Mouse (Mus musculus) embryonic facial prominence, embryonic 12.5 days (tissue): ENCODE results near the gene Ppm1l. TPM values are rescaled to one million over a fixed set of nuclear protein-coding genes. Genes with fewer than 3 reads are reported as not detected.

Source experiments
- ATAC-seq: fragments of 200-750 bp; cut with Nextera tagmentation; 2 replicates; pipeline ENCODE4 v1.8.0; 2017; ENCODE audit not compliant: insufficient number of reproducible peaks, insufficient read depth, low FRiP score, low TSS enrichment
- H3K27ac ChIP-seq: fragments of 300-500 bp; sonication (generic); 2 replicates; pipeline ENCODE4 v1.5.1; 2016; ENCODE audit warnings: mild to moderate bottlenecking
- H3K27me3 ChIP-seq: fragments of 300-500 bp; sonication (generic); 2 replicates; pipeline ENCODE4 v1.6.1; 2016; ENCODE audit warnings: mild to moderate bottlenecking, moderate library complexity
- H3K36me3 ChIP-seq: fragments of 300-500 bp; sonication (generic); 2 replicates; pipeline ENCODE4 v1.6.1; 2016; ENCODE audit warnings: mild to moderate bottlenecking
- H3K4me1 ChIP-seq: fragments of 300-500 bp; sonication (generic); 2 replicates; pipeline ENCODE4 v1.6.1; 2016
- H3K4me2 ChIP-seq: fragments of 300-500 bp; sonication (generic); replicated peaks from 2 replicates; pipeline ENCODE4 v1.6.1; 2016; ENCODE audit warnings: mild to moderate bottlenecking, moderate library complexity
- H3K4me3 ChIP-seq: fragments of 300-500 bp; sonication (generic); 2 replicates; pipeline ENCODE4 v1.5.1; 2016; ENCODE audit warnings: mild to moderate bottlenecking
- H3K9ac ChIP-seq: fragments of 300-500 bp; sonication (generic); 2 replicates; pipeline ENCODE4 v1.6.1; 2016; ENCODE audit warnings: mild to moderate bottlenecking, moderate library complexity
- H3K9me3 ChIP-seq: fragments of 300-500 bp; sonication (generic); 2 replicates; pipeline ENCODE4 v1.6.1; 2016; ENCODE audit warnings: mild to moderate bottlenecking, moderate library complexity
- WGBS: fragments of 180-500 bp; shearing (Covaris S2); methylation state at CpG from one replicate; pipeline ENCODE4 v1.1.7; 2016; 5-methylcytosine and 5-hydroxymethylcytosine counted together
- polyA plus RNA-seq: library from polyadenylated mRNA; unstranded; fragments of >200 nt; fragmentation: Nextera tagmentation; extraction: Ambion mirVana; gene quantifications from 2 replicates; pipeline ENCODE4 v1.2.1, GENCODE M21; 2016

Gene Ppm1l
- polyA plus RNA-seq, 1 experiment from 2014 or later, result 11.9 TPM

DNA sequence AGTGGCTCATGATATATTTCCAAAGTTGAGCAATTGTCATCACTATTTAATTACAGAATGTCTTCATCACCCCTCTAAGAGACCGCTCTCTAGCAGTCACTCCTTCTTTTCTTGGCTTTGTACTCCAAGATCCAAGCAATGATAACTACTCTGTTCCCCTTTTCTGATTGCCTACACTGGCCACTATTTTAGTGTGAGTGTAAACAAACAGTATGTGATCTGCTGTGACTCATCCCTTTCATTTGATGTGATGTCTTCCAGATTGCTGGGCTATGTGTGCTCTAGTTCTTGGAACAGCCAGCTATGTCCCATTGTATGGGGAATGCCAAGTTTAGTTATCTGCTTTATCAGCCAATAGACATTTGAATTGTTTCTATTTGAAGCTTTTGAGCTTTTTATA, 210.7 kb downstream of the Ppm1l start:
- Histone ChIP-seq H3K9ac (no peak overlapping the region), H3K9me3 (no peaks in the 10 kb centered on the region), H3K27me3 (no peaks in the 10 kb centered on the region), H3K4me3 (no peak overlapping the region), H3K4me2 (no peak overlapping the region), H3K36me3 (no peaks in the 10 kb centered on the region), H3K27ac (no peak overlapping the region), H3K4me1 (no peaks in the 10 kb centered on the region; the same call in 1 of the 2 replicates)
- 94% methylated on average over 1 of the region's 1 CpGs for WGBS
- no peak for ATAC-seq

DNA sequence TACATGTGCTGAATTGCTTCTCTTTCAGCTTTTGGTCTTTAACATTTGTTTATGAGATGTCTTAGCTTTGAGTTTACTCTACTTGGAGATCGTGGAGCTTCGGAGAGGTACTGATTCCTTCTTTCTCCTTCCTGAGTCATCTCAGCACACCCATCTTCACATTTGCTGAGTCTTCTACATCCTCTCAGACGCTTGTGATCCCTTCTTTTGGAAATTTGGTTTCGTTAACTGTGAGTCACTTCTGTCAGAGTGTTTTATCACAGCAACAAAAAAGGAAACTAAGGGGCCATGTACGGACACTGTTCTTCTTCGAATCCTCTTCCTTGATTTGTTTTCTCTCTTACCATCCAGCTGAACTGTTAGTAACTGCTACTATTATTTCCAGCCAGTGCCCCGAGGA, 212.9 kb downstream of the Ppm1l start:
- WGBS, result 77% methylated on average over 7 of the region's 7 CpGs
- Histone ChIP-seq H3K27me3 (no peaks in the 10 kb centered on the region), H3K27ac (no peak overlapping the region), H3K4me2 (no peak overlapping the region), H3K4me1 (no peaks in the 10 kb centered on the region; the same call in 1 of the 2 replicates), H3K9me3 (no peaks in the 10 kb centered on the region), H3K9ac (no peak overlapping the region), H3K36me3 (no peaks in the 10 kb centered on the region), H3K4me3 (no peak overlapping the region)
- ATAC-seq, result no peak

DNA sequence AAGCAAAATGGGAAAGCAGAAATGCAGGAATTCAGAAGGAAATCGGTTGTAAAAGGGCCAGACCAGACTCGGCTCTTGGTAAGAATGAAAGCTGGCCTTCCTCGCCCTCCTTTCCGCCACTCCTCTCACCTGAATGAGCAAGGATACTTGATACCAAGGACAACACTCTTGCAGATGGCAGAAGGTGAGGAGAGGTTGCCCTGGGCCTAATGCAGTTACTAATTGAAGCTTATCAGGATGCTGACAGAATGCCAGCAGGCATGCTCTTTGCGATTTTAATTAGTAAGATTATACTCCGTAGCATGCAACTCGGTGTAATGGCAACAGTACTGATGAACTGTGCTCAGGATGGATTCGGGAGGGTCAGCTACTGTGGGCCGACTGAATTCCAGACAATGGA, 214.8 kb downstream of the Ppm1l start:
- Histone ChIP-seq H3K27me3 (no peaks in the 10 kb centered on the region), H3K4me1 (no peaks in the 10 kb centered on the region; the same call in 1 of the 2 replicates), H3K36me3 (no peaks in the 10 kb centered on the region), H3K9me3 (no peaks in the 10 kb centered on the region), H3K4me3 (no peak overlapping the region), H3K27ac (no peak overlapping the region), H3K4me2 (no peak overlapping the region), H3K9ac (no peak overlapping the region)
- 73% methylated on average over 9 of the region's 9 CpGs for WGBS
- ATAC-seq, result no peak

DNA sequence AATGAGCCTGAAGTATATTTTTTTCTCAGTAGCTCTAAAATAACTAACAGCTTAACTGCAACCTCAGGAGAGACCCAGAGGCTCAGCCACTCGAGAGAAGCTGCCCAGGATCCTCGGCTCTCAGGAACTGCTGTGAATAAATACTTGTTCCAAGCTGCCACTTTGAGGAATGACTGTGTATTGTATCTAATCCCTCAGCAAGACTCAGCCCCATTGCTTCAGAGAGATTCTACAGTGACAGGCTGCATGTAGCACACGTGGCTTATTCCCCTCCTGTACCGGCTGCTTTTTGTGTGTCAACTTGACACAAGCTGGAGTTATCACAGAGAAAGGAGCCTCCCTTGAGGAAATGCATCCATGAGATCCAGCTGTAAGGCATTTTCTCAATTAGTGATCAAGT, 216.0 kb downstream of the Ppm1l start:
- no peak overlapping the region for H3K27ac ChIP-seq
- peaks cover 6% of the 10 kb centered on the region; the same call in 1 of the 2 replicates for H3K4me1 ChIP-seq
- H3K27me3 ChIP-seq, result no peaks in the 10 kb centered on the region
- no peaks in the 10 kb centered on the region for H3K9me3 ChIP-seq
- H3K4me3 ChIP-seq, result no peak overlapping the region
- ATAC-seq, result no peak
- WGBS, result 44% methylated on average over 4 of the region's 4 CpGs
- H3K36me3 ChIP-seq, result no peaks in the 10 kb centered on the region
- H3K9ac ChIP-seq, result no peak overlapping the region
- no peak overlapping the region for H3K4me2 ChIP-seq

DNA sequence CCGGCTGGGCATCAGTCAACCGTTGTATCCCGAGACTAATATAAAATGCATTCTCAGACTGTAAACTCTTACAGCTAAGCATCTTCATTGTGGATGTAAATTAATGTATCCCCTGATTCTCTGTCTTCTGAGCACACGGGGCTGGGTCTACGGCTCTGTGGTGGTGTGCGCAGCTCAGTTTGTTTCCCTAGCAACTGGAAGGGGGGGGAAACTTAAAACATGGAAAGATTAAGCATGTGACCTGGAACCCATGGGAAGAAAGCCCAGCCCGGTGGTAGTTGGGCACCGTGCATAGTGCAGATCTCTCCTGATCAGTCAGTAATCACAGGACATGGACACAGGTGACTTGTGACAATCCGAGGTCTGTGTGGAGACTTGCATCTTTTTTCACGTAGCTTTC, 218.8 kb downstream of the Ppm1l start:
- Histone ChIP-seq H3K36me3 (no peaks in the 10 kb centered on the region), H3K4me3 (no peak overlapping the region), H3K9ac (no peak overlapping the region), H3K4me2 (no peak overlapping the region), H3K4me1 (peaks cover 6% of the 10 kb centered on the region; the same call in 1 of the 2 replicates), H3K27me3 (no peaks in the 10 kb centered on the region), H3K9me3 (no peaks in the 10 kb centered on the region), H3K27ac (no peak overlapping the region)
- ATAC-seq, result no peak
- 86% methylated on average over 10 of the region's 10 CpGs for WGBS

DNA sequence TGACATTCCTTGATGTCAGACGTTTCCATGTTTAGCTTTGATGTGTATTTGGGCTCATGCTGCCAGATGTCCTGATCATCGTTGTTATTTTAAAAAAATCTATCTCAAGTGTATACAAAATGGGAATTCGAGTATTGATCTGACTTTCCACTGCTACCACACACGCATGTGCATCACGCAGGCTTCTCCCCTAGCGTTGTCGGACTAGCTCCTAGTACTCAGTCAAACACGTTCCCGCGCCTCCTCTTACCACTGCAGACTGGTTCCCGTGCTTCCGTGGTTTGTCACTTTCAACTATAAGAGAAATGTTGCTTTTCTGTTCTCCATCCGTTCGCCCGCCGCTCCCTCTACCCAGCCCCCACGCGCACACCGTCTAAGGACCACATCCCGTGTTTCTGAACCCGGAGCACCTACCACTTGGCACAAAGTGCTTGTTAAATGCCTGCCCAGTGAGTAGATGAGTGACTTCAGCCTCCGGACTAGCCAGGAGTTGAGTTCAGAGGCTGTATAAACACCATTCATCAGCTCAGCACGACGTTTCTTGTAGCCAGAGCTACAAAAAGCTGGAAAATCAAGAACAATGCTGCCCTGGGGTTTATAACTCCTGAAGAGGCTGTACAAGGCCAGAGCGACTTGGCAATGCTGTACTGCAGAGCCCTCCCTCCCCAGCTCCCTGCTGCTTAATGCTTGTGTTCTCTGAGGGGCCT, 219.4 kb downstream of the Ppm1l start:
- peaks cover 6% of the 10 kb centered on the region; the same call in 1 of the 2 replicates for H3K4me1 ChIP-seq
- H3K27me3 ChIP-seq, result no peaks in the 10 kb centered on the region
- no peaks in the 10 kb centered on the region for H3K36me3 ChIP-seq
- H3K9me3 ChIP-seq, result no peaks in the 10 kb centered on the region
- H3K27ac ChIP-seq, result no peak overlapping the region
- no peak for ATAC-seq
- 73% methylated on average over 25 of the region's 25 CpGs for WGBS
- no peak overlapping the region for H3K9ac ChIP-seq
- H3K4me2 ChIP-seq, result no peak overlapping the region
- H3K4me3 ChIP-seq, result no peak overlapping the region

DNA sequence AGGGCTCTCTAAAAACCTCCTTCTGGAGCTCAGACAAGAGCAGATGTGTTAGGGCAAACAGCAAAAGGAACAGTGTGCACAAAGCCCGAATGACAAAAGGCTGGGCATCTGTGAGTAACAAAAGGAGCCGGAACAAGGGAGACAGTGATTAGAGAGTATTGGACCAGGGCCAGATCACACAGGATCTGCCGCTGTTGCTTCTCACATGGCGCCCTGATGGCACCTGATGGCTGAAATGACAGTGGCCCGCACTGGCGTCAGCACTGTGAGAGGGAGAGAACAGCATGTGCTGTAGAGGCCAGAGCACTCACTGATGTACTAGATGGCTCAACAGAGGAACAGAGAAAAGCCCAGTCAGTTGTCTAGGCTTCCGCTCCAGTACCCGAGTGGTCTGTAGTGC, 226.3 kb downstream of the Ppm1l start:
- H3K27me3 ChIP-seq, result no peaks in the 10 kb centered on the region
- H3K9ac ChIP-seq, result no peak overlapping the region
- H3K27ac ChIP-seq, result no peak overlapping the region
- ATAC-seq, result no peak
- no peaks in the 10 kb centered on the region for H3K9me3 ChIP-seq
- H3K36me3 ChIP-seq, result no peaks in the 10 kb centered on the region
- H3K4me2 ChIP-seq, result no peak overlapping the region
- H3K4me3 ChIP-seq, result no peak overlapping the region
- 83% methylated on average over 8 of the region's 8 CpGs for WGBS
- H3K4me1 ChIP-seq, result no peaks in the 10 kb centered on the region

DNA sequence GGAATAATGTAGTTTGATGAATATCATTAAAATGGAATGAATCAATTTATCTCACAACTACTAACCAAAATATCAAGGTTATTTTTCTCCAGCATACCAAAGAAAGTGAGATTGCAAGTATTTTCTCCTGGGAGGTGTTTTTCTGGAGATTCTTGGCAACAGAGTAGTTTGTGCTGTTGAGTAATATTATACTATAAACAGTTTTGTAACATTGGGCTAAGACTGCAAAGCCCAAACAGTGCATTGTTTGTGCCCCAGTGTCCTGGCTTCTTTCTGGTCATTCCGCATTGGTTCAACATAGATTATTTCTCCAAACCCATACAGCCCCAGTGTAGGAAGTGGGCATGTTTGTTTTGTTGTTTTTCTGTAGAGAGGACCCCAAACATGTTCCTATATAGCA, 227.1 kb downstream of the Ppm1l start:
- ATAC-seq, result no peak
- 100% methylated on average over 1 of the region's 1 CpGs for WGBS
- H3K36me3 ChIP-seq, result no peaks in the 10 kb centered on the region

DNA sequence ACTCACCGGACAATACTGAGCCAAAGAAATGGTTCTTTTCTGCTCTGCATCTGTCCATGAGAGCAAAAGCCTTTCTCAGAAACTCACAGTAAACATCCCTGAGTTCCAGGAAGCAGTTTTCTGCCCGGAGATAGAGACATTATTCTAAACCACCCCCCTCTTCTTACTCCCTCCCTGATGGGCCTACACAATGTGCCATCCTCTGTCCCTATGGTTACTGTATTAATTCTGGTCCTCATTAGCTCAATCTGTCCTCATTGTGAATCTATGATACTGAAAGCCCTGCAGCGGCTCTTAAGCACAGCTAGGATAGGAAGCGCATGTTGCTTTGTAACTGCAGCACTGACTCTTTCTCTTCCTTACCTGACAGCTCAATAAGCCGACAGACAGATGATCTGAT, 228.4 kb downstream of the Ppm1l start:
- no peaks in the 10 kb centered on the region for H3K9me3 ChIP-seq
- H3K27ac ChIP-seq, result no peak overlapping the region
- H3K4me2 ChIP-seq, result no peak overlapping the region
- 83% methylated on average over 5 of the region's 5 CpGs for WGBS
- no peaks in the 10 kb centered on the region for H3K4me1 ChIP-seq
- no peaks in the 10 kb centered on the region for H3K27me3 ChIP-seq
- no peak overlapping the region for H3K4me3 ChIP-seq
- no peak overlapping the region for H3K9ac ChIP-seq
- ATAC-seq, result no peak
- H3K36me3 ChIP-seq, result no peaks in the 10 kb centered on the region

More for the DNA sequence above, 227.1 kb downstream of the Ppm1l start:
- no peak overlapping the region for H3K27ac ChIP-seq
- H3K27me3 ChIP-seq, result no peaks in the 10 kb centered on the region
- no peak overlapping the region for H3K4me2 ChIP-seq
- H3K9me3 ChIP-seq, result no peaks in the 10 kb centered on the region
- no peaks in the 10 kb centered on the region for H3K4me1 ChIP-seq
- H3K9ac ChIP-seq, result no peak overlapping the region
- H3K4me3 ChIP-seq, result no peak overlapping the region

DNA sequence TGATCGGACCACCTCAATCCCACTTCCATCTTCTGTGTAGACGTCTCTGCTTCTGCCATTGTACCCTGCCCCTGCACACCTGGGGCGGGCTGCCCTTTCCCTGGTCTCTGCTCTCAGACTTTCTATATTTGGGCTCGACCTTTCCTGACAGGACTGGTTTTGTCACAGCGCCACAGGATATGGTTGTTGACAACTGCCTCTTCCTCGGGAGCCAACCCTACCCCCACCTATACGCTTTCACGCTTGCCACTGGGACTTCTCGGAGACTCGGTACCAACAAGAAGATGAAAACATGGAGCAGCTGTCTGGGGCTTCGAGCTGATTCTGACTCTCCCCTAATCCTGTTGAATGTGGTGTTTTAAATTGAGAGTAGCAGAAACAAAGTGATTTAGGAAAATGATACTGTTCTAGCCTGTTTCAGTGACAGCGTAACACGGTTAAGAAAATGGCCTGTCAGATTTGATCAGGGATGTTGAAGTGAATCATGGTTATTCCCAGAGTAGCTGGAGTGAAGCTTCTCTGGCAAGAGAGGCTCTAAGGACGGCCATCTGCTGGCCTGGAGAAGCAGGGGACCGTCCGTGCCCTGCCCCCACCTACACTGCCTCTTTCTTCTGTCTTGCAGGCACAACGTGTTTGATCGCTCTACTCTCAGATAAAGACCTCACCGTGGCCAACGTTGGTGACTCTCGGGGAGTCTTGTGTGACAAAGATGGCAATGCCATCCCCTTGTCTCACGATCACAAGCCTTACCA, 232.2 kb downstream of the Ppm1l start:
- 71% methylated on average over 22 of the region's 22 CpGs for WGBS
- H3K27me3 ChIP-seq, result no peaks in the 10 kb centered on the region
- H3K4me2 ChIP-seq, result no peak overlapping the region
- no peaks in the 10 kb centered on the region for H3K36me3 ChIP-seq
- no peak overlapping the region for H3K4me3 ChIP-seq
- no peaks in the 10 kb centered on the region for H3K9me3 ChIP-seq
- H3K4me1 ChIP-seq, result no peaks in the 10 kb centered on the region
- no peak for ATAC-seq
- H3K9ac ChIP-seq, result no peak overlapping the region
- H3K27ac ChIP-seq, result no peak overlapping the region

DNA sequence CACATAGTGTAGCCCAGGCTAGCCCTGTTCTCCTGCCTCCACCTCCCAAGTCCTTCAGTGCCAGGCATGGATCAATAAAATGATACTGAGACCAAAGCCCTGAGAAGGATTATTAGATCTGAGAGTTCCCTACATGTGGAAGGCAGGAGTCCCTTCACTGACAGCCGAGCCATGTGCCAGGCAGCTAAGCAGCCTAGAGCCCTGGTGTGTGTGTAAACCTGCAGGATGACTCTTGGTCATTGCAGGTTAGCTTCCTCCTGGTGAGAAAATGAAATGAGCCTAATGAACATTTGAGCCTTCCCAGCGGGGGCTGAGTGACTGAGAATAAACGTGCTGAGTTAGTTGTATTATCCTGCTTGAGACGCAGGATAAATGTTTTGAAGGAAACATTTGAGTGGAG, 232.9 kb downstream of the Ppm1l start:
- ATAC-seq, result no peak
- no peak overlapping the region for H3K27ac ChIP-seq
- no peak overlapping the region for H3K4me3 ChIP-seq
- WGBS, result 79% methylated on average over 4 of the region's 4 CpGs
- no peaks in the 10 kb centered on the region for H3K36me3 ChIP-seq
- H3K9ac ChIP-seq, result no peak overlapping the region
- H3K9me3 ChIP-seq, result no peaks in the 10 kb centered on the region
- no peak overlapping the region for H3K4me2 ChIP-seq
- no peaks in the 10 kb centered on the region for H3K4me1 ChIP-seq
- no peaks in the 10 kb centered on the region for H3K27me3 ChIP-seq

DNA sequence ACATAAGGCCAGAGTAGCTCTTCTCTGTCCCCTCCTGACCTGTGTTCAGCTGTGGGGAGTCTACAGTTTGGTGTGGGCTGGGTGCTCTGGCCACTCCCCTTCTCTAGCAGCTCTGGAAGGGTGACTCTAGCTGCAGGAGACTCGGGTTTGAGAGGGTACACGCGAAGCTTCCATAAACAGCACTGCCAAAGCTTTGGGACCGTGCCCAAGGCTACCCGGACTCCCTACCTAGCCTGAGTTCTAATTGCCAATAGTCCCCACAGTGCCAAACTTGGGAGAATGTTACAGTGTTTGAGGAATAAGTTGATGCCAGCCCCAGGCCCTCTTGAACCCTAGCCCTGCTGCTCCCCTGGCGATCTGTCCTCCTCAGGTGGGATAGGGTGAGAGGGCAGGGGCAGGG, 238.8 kb downstream of the Ppm1l start:
- no peaks in the 10 kb centered on the region for H3K9me3 ChIP-seq
- WGBS, result 80% methylated on average over 6 of the region's 6 CpGs
- no peak overlapping the region for H3K27ac ChIP-seq
- no peak for ATAC-seq
- no peak overlapping the region for H3K9ac ChIP-seq
- H3K36me3 ChIP-seq, result no peaks in the 10 kb centered on the region
- H3K4me1 ChIP-seq, result no peaks in the 10 kb centered on the region
- no peaks in the 10 kb centered on the region for H3K27me3 ChIP-seq
- H3K4me3 ChIP-seq, result no peak overlapping the region
- no peak overlapping the region for H3K4me2 ChIP-seq
